Mouse (Mus musculus) brain, embryonic 14.5 days (tissue): ENCODE results near the gene Naf1.

ENCODE experiments used
- CTCF ChIP-seq: fragments of 200-500 bp; IDR thresholded peaks from 2 replicates; pipeline ENCODE4 v1.5.1; 2012; ENCODE audit warnings: inconsistent platforms, mild to moderate bottlenecking, moderate library complexity, borderline replicate concordance; ENCODE audit not compliant: insufficient read depth, insufficient read length; ENCODE audit errors: extremely low read depth
- POLR2A ChIP-seq: fragments of 200-500 bp; IDR thresholded peaks from 2 replicates; pipeline ENCODE4 v1.6.1; 2012; ENCODE audit warnings: mild to moderate bottlenecking, inconsistent platforms, borderline replicate concordance; ENCODE audit not compliant: poor library complexity, insufficient read depth, insufficient read length, severe bottlenecking; ENCODE audit errors: extremely low read depth

DNA sequence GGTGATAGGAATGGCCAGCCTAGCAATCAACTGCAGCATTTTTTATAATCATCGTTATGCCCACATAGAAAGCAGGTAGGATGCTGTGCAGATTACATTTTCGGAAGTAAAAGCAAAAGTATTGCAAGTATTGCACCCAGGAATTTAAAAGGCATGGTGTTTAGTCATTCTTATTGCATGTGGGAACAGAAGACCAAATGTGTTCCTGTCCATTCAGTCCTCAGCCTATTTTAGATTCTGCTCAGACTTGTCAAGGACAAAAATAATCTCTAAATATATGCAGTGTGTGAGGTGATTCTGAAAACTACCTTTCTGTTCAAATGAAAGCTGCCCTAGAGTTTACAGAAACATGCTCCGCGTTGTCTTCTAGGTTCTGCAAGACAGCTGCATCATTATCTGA lies 45.5 kb downstream of the Naf1 start:
- no peak for TF ChIP-seq POLR2A
- TF ChIP-seq CTCF: no peak
